Mouse (Mus musculus) lung, postnatal 0 days (tissue): ENCODE results near the gene Eda.

Experiments
- CTCF ChIP-seq: IDR thresholded peaks from 2 replicates; pipeline ENCODE4 v1.5.1; 2016; ENCODE audit warnings: antibody characterized with exemption, mild to moderate bottlenecking
- EP300 ChIP-seq: IDR thresholded peaks from 2 replicates; pipeline ENCODE4 v1.6.1; 2016; ENCODE audit warnings: antibody characterized with exemption, mild to moderate bottlenecking, control low read depth

- no peak for TF ChIP-seq CTCF
- no peak for TF ChIP-seq EP300
Measured at GRCm38 (mm10) chrX:100394223-100394861, 418.9 kb downstream of the Eda start.
